Mouse (Mus musculus) spleen, embryonic (tissue): ENCODE measurements at regions not wholly inside any gene's neighbourhood (a gene's known extent, or its start where the extent isn't known, plus 50 kb on each side); places are given as distances from the start of the nearest gene placed in this dataset.

ENCODE experiments used
- CTCF ChIA-PET: fragments of 350-600 bp; sonication (Branson Sonifier 250); formaldehyde crosslinking; loops from one replicate; lab custom pipeline; 2022; lab: Charles Lee

DNA sequence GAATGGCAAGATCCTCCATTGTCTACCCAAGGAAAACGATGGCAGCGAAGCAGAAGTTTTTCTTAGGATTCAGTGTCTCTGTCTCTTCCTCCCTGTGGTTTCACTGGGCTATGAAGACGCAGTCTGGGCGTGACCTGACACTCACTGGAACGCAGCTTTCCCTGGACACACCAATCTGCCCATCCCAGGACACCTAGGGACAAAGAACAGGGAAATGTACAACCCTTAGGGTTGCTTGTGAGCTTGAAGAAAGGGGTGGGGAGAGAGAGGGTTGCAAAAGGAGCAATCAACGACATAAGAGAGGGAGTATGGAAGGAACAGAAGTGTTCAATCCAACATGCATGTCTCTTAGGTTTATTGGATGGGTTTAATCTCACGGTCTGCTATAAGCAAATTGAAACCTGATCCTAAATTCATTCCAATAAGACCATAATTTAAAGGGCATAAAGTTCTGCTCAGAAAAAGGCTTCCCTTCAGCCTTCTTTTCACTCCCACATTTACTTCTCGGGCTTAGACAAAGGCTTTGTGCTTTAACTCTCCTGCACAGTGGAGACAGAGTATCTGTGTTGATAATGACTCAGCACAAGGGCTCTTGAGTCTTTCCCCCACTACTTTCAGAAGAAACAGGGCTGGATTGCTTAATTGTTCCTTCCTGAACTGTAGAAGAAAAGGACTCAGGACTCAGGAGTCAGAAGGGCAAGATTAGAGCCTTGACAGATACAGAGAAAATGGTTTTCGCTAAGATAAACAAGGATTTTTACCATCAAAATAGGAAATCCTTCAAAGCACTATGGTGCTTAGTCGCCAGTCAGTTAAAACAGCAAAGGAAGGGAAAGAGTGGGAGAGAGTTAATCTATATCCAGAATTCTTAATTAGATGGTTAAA, 147.3 kb upstream of the Cited2 start:
- CTCF ChIA-PET = no interaction called here

- CTCF ChIA-PET = no interaction called here
These were observed 146.7 kb upstream of the Cited2 start for GRCm38 (mm10) chr10:17576333-17576750.

- CTCF ChIA-PET = no interaction called here
These were observed 143.6 kb upstream of the Cited2 start for GRCm38 (mm10) chr10:17579463-17579862.

DNA sequence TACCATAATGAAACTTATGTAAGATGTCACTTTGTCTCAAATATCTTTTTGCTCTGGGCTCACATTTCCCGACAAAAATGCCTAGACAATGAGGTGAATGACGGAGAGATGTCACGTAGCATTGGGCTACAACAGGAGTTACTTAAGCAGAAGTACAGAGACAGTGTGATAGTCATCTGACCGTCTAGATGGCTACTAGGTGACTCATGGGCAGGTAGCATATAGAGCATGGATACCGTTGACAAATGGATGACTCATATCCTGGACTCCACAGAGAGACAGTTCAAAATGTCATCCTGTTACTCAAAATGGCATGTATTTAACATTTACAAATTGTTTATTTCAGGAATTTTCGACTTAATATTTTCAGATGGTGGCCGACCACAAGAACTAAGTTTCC, 138.2 kb upstream of the Cited2 start:
- CTCF ChIA-PET = no interaction called here

- CTCF ChIA-PET = interaction anchor here (0.6 kb wide), 1 partner anchor 18 kb away, joined by 3 read pairs; no protein-coding TSS in a partner anchor
These were observed 136.1 kb upstream of the Cited2 start for GRCm38 (mm10) chr10:17586910-17587309.

DNA sequence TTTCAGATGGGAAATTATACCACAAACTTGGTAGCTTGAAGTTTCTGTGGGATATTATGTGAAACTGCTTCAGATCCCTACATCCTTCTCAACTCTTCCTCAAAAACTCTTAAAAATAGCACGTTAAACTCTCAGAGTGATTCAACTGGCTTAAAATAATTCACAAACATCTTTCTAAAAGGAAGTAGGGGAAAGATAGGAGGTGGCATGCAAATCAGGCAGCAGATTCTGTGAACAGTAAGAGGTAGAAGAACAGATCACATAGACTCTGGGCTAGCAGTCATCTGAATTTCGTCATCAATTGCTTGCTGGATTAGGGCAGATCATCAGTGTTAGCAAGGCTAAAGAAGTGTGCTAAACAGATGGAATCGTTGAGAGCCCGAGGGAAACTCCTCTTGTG, 133.9 kb upstream of the Cited2 start:
- CTCF ChIA-PET = interaction anchor here (0.6 kb wide), 1 partner anchor 338 kb away, joined by 3 read pairs; no protein-coding TSS in a partner anchor

DNA sequence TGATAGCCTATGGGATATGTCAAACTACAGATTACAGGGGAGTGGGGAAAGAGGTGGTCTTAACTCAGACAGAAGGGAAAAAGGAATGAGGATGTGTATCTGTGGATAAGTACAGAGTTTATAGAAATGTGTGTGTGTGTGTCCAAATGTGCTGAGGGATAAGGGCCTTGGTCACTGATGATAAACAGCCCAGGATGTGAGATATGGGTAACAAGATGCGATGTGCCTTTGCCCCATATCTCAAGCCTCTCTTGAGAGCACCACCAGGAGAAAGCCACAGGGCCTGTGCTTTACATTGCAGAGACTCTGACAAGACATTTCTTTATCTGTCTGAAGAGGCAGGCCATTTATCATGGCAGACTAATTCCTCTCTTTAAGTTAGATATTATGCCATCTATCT, 132.8 kb upstream of the Cited2 start:
- CTCF ChIA-PET = no interaction called here

DNA sequence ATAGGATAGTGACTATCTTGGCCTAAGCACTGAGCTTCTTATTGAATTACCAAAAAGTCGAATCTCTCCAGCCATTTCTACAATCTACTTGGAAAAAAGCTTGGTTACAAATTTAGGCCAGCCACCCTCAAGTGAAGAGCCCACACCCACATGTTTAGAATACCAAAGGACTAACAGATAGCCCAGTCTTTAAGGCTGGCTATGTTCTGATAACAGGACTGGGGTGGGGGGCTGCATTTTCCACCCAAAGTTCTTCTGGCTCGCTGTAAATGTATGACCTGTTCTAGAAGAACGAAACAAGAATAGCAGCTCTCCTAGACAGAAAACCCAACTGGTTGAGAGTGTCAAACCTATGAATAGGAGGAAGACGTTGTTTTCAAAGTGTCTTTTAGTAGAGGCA, 130.6 kb upstream of the Cited2 start:
- CTCF ChIA-PET = interaction anchor here (0.5 kb wide), 1 partner anchor 42 kb away, joined by 3 read pairs; no protein-coding TSS in a partner anchor

DNA sequence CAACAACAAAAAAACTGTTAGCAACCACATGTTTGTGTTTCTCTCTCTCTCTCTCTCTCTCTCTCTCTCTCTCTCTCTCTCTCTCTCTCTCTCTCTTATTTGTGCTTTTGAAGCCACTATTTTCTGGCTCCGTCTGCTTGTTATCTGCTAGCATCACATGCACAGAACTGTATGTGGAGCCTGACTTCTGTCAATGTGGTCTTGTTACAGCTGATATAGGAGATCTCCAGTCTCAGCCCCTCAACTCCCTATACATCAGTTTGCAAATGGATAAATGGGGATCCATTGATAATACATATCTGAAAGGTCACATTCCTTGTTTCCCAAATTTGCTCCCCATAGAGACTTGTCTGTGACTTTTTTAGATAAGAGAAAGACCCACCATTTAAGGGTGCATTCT, 126.9 kb upstream of the Cited2 start:
- CTCF ChIA-PET = no interaction called here

- CTCF ChIA-PET = no interaction called here
These were observed 126.3 kb upstream of the Cited2 start for GRCm38 (mm10) chr10:17596743-17597142.

DNA sequence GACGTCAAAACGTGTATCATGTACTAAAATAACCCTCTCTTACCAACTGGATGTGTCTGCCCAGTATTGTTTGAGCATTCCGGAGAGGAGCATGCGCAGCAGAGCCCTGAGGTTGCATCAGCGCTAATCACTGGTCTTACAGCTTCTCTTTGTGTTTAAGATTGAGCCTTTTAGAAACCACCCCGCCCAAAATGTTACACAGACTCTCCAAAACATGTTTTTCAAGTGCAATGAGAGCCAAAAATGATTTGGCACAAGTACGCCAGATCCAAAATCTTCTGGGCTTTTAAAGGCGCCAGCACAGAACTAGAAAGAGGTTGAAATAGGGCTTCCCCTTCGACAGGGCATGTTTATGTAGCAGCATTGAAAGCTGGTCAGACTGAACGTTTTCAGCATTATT, 123.8 kb upstream of the Cited2 start:
- CTCF ChIA-PET = no interaction called here

DNA sequence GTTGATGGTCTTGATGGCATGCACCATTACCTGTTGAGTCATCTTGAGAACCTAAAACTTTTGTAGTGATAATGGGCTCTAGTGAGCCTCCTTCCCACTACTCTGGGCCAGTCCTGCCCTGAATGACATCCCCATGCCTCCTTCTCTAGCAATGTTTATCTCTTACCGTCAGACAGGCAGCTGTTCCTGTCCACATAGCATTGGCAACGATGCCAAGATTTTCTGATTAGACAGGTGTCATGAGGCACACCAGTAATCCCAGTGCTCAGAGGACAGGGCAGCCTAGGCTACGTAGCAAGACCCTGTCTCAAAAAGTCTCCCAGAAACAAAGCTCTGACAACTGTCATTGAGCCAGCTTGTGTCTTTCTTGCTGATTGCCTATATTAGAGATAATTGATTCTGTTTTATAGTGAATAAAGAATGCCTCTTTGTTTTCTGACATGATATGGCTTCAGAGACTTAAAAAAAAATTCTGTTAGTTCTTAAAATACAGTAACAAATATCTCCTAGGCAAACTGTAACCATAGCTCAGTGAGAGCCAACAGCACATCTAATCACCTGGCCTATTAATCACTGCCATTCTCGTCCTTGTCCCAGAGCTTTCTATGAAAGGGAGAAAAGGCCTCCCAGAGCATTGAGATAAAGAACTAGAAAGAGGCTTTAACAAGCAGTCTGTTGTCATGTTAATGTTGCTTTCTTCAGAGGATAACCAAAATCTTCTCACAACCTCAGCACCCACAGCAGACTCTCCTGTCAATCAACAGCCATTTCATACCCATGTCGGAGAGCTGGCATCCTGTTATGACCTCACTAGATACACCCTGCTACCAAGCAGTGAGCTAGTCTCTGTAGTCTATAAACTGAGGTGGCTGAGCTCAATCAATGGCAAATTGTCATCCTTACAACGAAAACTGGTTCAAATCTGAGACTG, 122.9 kb upstream of the Cited2 start:
- CTCF ChIA-PET = no interaction called here

- CTCF ChIA-PET = no interaction called here
These were observed 122.3 kb upstream of the Cited2 start for GRCm38 (mm10) chr10:17600762-17601108.

- CTCF ChIA-PET = no interaction called here
These were observed 120.6 kb upstream of the Cited2 start for GRCm38 (mm10) chr10:17602446-17602845.

- CTCF ChIA-PET = no interaction called here
These were observed 114.8 kb upstream of the Cited2 start for GRCm38 (mm10) chr10:17608220-17608619.

GRCm38 (mm10) chr10:17610592-17610991, 112.4 kb upstream of the Cited2 start:
- CTCF ChIA-PET = no interaction called here

- CTCF ChIA-PET = interaction anchor here (0.6 kb wide), 1 partner anchor 79 kb away, joined by 3 read pairs; no protein-coding TSS in a partner anchor
These were observed 109.7 kb upstream of the Cited2 start for GRCm38 (mm10) chr10:17613281-17613680.

- CTCF ChIA-PET = no interaction called here
These were observed 105.0 kb upstream of the Cited2 start for GRCm38 (mm10) chr10:17618024-17618423.

DNA sequence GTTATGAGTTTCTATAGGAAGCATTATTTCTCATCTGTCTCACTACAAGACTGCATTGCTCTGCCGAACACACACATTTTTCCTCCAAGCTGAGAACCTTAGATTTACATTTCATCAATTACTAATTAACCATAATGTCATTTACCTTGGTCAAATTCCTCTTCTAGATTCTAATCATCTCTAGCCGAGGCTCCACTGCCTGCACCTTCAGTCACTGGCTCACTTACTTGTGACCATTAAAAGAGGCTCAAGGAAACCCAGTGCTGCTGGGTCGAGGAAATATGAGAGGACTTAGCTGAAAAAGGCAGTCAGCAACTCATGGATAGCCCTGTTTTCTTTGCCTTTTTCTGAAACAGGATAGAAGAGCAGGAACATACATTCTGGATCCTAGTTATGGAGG, 103.4 kb upstream of the Cited2 start:
- CTCF ChIA-PET = no interaction called here

DNA sequence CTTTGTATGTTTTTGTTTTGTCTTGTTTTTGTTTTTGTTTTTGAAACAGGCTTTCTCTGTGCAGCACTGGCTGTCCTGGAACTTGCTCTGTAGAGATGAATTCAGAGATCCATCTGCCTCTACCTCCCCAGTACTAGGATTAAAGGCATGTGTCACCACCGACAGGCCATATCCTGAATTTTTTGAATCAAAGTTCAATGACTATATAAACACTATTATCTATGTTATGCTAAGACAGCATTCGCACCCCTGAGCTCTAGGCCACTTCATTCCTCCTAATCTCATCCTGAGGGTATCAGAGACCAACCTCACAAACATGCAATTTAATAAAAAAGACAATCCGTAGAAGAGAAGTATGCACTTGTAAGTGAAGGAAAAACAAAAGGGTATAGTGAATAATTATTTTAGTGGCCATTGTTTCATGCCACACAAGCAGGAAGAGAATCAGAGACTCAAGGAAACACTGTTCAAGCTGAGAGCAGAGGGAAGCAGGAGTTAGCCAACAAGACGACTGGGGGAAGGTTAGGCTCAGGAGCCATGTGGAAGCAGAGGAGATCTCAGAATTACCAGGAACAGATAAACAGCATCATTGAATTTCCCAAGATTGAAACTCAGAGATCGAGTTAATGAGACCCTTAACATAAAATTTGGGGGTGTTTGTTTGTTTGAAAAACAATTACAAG, 101.2 kb upstream of the Cited2 start:
- CTCF ChIA-PET = no interaction called here

DNA sequence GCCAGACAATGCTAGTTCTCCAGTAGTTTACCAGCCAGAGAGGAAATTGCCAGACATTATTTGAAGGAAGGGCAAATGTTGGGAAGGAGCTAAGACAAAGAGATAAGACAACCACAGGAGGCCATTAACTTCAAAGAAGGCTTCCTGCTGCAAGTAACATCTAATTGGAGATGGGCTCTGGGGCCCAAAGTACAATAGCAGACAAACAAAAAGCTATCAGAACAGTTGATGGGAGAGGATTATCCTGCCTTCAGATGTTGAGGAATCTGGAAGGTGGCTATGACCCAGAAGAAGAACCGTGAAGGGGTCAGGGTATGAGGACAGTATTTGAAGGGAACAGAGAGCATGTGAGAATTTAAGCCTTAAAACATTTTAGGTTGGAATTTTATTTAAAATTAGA, 100.2 kb upstream of the Cited2 start:
- CTCF ChIA-PET = no interaction called here

DNA sequence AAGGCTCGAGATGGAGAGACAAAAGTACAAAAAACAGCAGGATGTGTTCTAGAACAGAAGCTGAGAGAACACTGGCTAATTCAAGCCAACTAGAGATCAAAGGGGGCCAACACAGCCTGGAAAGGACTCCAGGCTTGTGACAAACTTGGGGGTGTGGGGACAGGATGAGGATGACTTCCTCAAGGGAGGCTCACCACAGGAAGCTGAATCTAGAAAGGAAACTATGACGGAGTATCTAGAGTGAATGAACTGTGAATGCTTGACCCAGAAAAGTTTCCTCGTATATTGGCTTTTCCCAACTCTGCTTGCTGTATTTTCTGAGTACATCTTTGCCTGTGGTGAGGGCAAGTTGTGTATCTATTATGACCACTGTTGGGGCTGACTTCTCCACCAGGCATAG, 93.3 kb upstream of the Cited2 start:
- CTCF ChIA-PET = no interaction called here
